Mouse (Mus musculus): Measurements from ENCODE around the gene Qrich2. TPM values are rescaled to one million over a fixed set of nuclear protein-coding genes. Genes with fewer than 3 reads are reported as not detected.
"Not testable (repeated sequence)": the region's sequence is repeated elsewhere in the genome, so short reads cannot be mapped to it uniquely, and the experiment has no call there.

Gene Qrich2
- polyA plus RNA-seq, 1 experiment from 2014 or later: 0.21 TPM

DNA sequence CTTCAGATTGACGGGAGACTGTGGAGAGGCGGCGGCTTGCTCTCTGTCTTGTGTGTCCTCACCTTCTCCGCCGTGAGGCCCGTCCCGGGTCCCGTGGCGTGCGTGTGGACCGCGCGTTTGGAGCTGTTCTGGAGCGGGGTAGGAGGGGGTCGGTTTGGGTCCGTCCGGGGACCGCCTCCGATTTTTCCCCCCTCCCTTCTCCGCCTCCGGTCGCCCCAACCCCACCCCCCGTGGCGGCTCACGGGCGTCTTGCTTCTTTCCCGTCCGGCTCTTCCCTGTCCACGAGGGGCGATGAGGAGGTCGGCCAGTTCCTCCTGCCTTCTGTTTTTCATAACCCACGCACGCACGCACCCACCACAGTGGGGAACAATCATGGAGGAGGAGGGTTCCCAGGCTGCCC lies 32.6 kb upstream of the Qrich2 start:
- no peak for DNase-seq (ENCODE audit: low spot score)

GRCm38 (mm10) chr11:116497313-116497712 lies 31.3 kb upstream of the Qrich2 start:
- H3K4me1 ChIP-seq: peaks cover 26% of the 10 kb centered on the region
- 89% methylated on average over 4 of the region's 4 CpGs for WGBS
- no peaks in the 10 kb centered on the region for H3K27me3 ChIP-seq (ENCODE audit: low read depth, poor library complexity, severe bottlenecking)
- H3K27ac ChIP-seq (replicated peaks): no peak overlapping the region
- no peak for DNase-seq (ENCODE audit: low spot score)
- H3K4me3 ChIP-seq: no peak overlapping the region
- no peaks in the 10 kb centered on the region for H3K9me3 ChIP-seq (replicated peaks)
- H3K36me3 ChIP-seq: no peaks in the 10 kb centered on the region

More for the DNA sequence above, 32.6 kb upstream of the Qrich2 start:
- WGBS: 21% methylated on average over 34 of the region's 34 CpGs
- peak overlapping the region; percentile 33 for H3K4me3 ChIP-seq
- H3K9me3 ChIP-seq (replicated peaks): no peaks in the 10 kb centered on the region
- no peaks in the 10 kb centered on the region for H3K36me3 ChIP-seq
- no peaks in the 10 kb centered on the region for H3K27me3 ChIP-seq (ENCODE audit: low read depth, poor library complexity, severe bottlenecking)
- H3K4me1 ChIP-seq: peaks cover 25% of the 10 kb centered on the region
- H3K27ac ChIP-seq (replicated peaks): no peak overlapping the region; the same call in 1 of the 2 replicates

GRCm38 (mm10) chr11:116494474-116495174 lies 28.6 kb upstream of the Qrich2 start:
- Histone ChIP-seq H3K27me3 (ENCODE audit: low read depth, poor library complexity, severe bottlenecking) (no peaks in the 10 kb centered on the region), H3K9me3 (replicated peaks) (no peaks in the 10 kb centered on the region), H3K4me3 (no peak overlapping the region), H3K4me1 (peaks cover 29% of the 10 kb centered on the region), H3K36me3 (no peaks in the 10 kb centered on the region), H3K27ac (replicated peaks) (peak overlapping the region; percentile 76)
- WGBS: 70% methylated on average over 13 of the region's 13 CpGs
- DNase-seq (ENCODE audit: low spot score): no peak

DNA sequence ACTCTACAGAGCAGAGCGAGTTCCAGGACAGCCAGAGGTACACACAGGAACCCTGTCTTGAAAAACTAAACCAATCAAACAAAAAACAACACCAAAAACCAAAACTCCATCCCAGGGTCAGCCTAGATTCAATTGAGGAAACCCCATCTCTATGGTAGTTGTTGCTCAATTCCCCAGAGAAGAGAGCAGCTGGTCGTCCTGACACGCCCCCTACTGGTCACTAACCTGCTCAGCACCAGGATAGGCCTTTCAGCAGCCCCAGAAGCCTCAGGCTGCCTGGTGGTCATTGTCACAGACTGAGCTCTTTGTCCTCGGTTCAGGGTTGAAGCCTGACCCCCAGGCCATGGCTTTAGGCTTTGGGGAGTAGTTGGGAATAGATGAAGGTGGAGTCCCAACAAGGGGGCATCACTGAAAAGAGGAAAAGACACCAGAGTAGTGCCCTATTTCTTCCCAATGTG lies 27.8 kb upstream of the Qrich2 start, which contains the start of gene Prpsap1:
Gene Prpsap1 (minus strand): TSS at position 408 of the 458 bp plus-strand sequence.
- Histone ChIP-seq H3K4me1 (peaks cover 37% of the 10 kb centered on the region), H3K27me3 (ENCODE audit: low read depth, poor library complexity, severe bottlenecking) (no peaks in the 10 kb centered on the region), H3K27ac (replicated peaks) (peak within 1 kb of the TSS; percentile 76), H3K4me3 (0 out of 2 replicates have a peak within 1 kb of the TSS, but pooled peaks have one; percentile 7), H3K9me3 (replicated peaks) (no peaks in the 10 kb centered on the region), H3K36me3 (no peaks in the 10 kb centered on the region)
- peak; percentile 77 for DNase-seq (ENCODE audit: low spot score)
- 23% methylated on average over 4 of the region's 4 CpGs for WGBS

DNA sequence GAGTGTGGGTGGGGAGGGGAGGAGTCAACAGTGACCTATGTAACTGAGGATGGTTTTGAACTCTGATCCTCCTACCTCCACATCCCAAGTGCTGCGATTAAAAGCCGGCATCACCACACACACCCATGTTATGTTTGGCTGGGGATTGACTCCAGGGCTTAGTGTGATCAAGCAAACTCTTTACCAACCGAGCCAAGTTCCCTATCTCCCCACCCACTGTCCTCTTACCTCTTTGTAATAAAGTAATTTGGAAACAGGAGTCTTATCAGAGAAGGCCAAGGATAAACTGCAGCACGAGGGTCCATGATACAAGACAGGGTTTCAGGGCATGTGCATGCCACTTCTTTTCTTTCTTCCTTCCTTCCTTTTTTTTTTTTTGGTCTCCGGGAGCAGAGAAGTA lies 27.1 kb upstream of the Qrich2 start:
- DNase-seq (ENCODE audit: low spot score): no peak
- Histone ChIP-seq H3K27me3 (ENCODE audit: low read depth, poor library complexity, severe bottlenecking) (no peaks in the 10 kb centered on the region), H3K27ac (replicated peaks) (no peak overlapping the region), H3K9me3 (replicated peaks) (peaks cover 6% of the 10 kb centered on the region; the same call in 1 of the 2 replicates), H3K36me3 (peaks cover 6% of the 10 kb centered on the region), H3K4me1 (peaks cover 35% of the 10 kb centered on the region), H3K4me3 (no peak overlapping the region)
- 87% methylated on average over 5 of the region's 5 CpGs for WGBS

DNA sequence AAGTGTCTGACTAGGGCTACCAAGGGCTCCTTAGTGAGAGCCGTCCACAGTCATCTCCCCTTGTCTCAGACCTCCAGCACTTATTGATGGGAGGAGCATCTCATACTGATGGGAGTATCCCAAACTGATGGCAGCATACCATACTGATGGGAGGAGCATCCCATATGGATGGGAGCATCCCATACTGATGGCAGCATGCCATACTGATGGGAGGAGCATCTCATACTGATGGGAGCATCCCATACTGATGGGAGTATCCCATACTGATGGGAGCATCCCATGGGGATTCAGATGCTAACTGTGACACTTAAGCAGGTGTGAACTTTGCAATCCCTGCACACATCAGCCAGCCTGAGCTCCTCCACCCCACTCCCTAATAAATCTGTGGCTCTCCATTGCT lies 26.5 kb upstream of the Qrich2 start:
- not testable (repeated sequence) for DNase-seq (ENCODE audit: low spot score); H3K4me3 ChIP-seq
- H3K36me3 ChIP-seq: peaks cover 13% of the 10 kb centered on the region

DNA sequence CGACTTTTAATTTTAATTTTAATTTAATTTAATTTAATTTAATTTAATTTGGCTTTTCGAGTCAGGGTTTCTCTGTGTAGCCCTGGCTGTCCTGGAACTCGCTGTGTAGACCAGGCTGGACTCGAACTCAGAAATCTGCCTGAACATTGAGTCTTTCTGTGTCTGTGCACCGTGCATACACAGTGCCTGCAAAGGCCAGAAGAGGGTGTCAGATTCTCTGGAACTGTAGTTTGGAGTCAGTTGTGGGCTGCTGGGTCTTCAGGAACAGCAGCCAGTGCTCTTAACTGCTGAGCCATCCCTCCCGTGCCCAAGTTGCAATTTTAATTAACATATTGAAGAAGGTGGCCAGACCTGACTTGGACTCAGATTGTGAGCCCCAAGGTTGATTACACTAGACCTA lies 25.3 kb upstream of the Qrich2 start:
- 77% methylated on average over 6 of the region's 6 CpGs for WGBS
- H3K9me3 ChIP-seq (replicated peaks): peaks cover 6% of the 10 kb centered on the region; the same call in 1 of the 2 replicates

More for the DNA sequence above, 26.5 kb upstream of the Qrich2 start:
- not testable (repeated sequence) for H3K27ac ChIP-seq (replicated peaks); H3K9me3 ChIP-seq (replicated peaks); H3K27me3 ChIP-seq (ENCODE audit: low read depth, poor library complexity, severe bottlenecking)
- peaks cover 35% of the 10 kb centered on the region for H3K4me1 ChIP-seq
- WGBS: 90% methylated on average over 1 of the region's 1 CpGs

DNA sequence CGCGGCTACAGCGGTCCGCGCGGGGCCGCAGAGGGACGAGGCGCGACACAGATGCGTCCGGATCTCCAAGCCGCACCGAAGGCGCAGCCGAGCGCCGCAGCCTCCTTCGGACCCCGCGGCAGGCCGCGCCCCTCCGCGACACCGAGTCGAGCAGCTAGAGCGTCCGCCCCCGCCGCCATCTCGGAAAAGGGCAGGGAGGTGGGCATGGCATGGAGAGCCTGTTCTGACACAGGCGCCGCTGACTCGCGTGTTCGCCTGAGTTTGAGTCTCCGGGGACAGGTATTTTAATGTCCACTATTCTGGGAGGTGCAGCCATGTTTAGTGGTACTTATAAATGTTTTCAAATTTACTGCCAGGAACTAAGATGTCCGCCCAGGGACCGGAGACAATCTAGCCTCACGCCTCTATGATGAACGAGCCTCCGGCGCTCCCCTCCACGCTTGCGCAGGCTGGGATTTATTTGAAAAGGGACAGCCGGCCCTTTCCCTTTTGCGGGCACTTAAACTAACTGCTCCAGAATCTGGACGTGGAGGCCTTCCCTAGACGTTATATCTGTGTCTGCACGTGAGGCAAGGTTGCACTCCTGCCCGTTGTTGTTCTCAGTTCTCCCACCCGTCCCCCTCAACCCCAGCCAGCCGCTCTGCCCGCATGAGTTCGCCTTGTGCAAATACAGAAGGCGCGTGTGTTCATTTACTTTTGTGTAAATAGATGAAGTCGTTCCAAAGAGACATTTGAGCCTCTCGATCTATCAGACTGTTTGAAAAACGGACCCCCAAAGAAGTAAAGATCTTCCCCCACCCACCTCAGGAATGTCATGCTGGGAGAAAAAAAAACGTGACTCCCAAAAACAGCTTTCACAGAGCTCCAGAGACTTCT lies 24.4 kb upstream of the Qrich2 start:
- Histone ChIP-seq H3K36me3 (peaks cover 33% of the 10 kb centered on the region), H3K9me3 (replicated peaks) (peaks cover 6% of the 10 kb centered on the region; the same call in 1 of the 2 replicates), H3K4me3 (peak overlapping the region; percentile 99), H3K27ac (replicated peaks) (peak overlapping the region; percentile 97), H3K27me3 (ENCODE audit: low read depth, poor library complexity, severe bottlenecking) (no peaks in the 10 kb centered on the region), H3K4me1 (peaks cover 35% of the 10 kb centered on the region)
- DNase-seq (ENCODE audit: low spot score): peak; percentile 93
- under 1% methylated on average over 62 of the region's 62 CpGs for WGBS

More for the DNA sequence above, 25.3 kb upstream of the Qrich2 start:
- H3K4me1 ChIP-seq: peaks cover 35% of the 10 kb centered on the region
- no peaks in the 10 kb centered on the region for H3K27me3 ChIP-seq (ENCODE audit: low read depth, poor library complexity, severe bottlenecking)
- H3K27ac ChIP-seq (replicated peaks): peak overlapping the region; percentile 97; the same call in 1 of the 2 replicates
- no peak for DNase-seq (ENCODE audit: low spot score)
- no peak overlapping the region for H3K4me3 ChIP-seq
- peaks cover 24% of the 10 kb centered on the region for H3K36me3 ChIP-seq

GRCm38 (mm10) chr11:116489771-116490231 lies 23.8 kb upstream of the Qrich2 start:
- under 1% methylated on average over 39 of the region's 39 CpGs for WGBS
- peaks cover 30% of the 10 kb centered on the region for H3K4me1 ChIP-seq
- H3K9me3 ChIP-seq (replicated peaks): peaks cover 6% of the 10 kb centered on the region; the same call in 1 of the 2 replicates
- peak overlapping the region; percentile 97 for H3K27ac ChIP-seq (replicated peaks)
- no peaks in the 10 kb centered on the region for H3K27me3 ChIP-seq (ENCODE audit: low read depth, poor library complexity, severe bottlenecking)
- peak overlapping the region; percentile 99 for H3K4me3 ChIP-seq
- no peak for DNase-seq (ENCODE audit: low spot score)
- H3K36me3 ChIP-seq: peaks cover 40% of the 10 kb centered on the region

DNA sequence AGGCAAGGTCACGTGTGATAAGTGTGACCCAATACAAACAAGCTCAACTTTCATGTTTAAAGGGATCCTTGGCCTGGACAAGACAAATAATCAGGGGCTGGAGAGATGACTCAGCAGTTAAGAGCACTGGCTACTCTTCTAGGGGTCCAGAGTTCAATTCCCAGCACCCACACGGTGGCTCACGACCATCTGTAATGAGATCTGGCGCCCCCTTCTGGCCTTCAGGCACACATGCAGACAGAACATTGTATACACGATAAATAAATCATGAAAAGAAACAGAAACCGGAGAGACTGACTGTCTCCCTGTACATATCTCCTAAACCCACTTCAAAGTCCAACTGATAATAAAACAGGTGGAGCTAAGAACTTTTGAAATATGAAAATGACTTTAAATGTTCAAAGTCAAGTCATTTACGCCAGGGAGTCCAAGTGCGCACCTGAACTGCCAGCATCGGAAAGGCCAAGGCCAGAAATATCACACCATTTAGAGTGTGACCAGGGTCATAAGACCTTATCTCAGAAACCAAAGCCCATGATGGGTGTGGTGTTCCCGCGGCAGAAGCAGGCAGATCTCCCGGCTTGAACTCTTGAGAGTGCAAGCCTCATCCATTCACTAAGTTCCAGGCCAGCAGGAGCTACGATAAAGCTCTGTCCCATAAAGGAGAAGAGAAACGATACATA lies 22.8 kb upstream of the Qrich2 start:
- H3K27me3 ChIP-seq (ENCODE audit: low read depth, poor library complexity, severe bottlenecking): no peaks in the 10 kb centered on the region
- peak overlapping the region; percentile 97; the same call in 1 of the 2 replicates for H3K27ac ChIP-seq (replicated peaks)
- WGBS: 79% methylated on average over 14 of the region's 14 CpGs
- no peak for DNase-seq (ENCODE audit: low spot score)
- H3K9me3 ChIP-seq (replicated peaks): peaks cover 6% of the 10 kb centered on the region; the same call in 1 of the 2 replicates
- peaks cover 21% of the 10 kb centered on the region for H3K4me1 ChIP-seq
- H3K36me3 ChIP-seq: peaks cover 49% of the 10 kb centered on the region
- peak overlapping the region; percentile 99 for H3K4me3 ChIP-seq

- Histone ChIP-seq H3K4me3 (peak overlapping the region; percentile 99; the same call in 1 of the 2 replicates), H3K27me3 (ENCODE audit: low read depth, poor library complexity, severe bottlenecking) (no peaks in the 10 kb centered on the region), H3K27ac (replicated peaks) (no peak overlapping the region), H3K36me3 (peaks cover 56% of the 10 kb centered on the region), H3K4me1 (peaks cover 17% of the 10 kb centered on the region), H3K9me3 (replicated peaks) (peaks cover 6% of the 10 kb centered on the region; the same call in 1 of the 2 replicates)
- DNase-seq (ENCODE audit: low spot score): no peak
These were observed 22.2 kb upstream of the Qrich2 start for GRCm38 (mm10) chr11:116488207-116488606.

DNA sequence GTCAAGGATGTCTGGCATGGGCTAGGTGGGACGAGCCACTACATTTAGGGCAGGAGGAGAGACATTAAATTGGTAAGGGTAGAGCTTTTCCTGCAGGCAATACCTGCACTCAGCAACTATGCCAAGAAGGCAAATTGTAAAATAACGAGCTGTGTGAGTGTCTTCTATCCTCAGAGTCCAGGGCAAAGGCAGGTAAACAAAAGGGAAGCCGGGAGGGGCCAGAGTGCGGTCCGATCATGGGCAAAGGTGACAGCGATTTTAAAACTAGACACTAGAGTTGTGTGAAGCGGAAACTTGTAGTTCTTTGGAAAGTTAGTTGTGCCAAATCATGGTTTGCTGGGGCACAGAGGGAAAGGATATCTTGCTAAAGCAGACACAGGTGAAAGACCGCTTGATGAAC lies 18.2 kb upstream of the Qrich2 start:
- 93% methylated on average over 8 of the region's 8 CpGs for WGBS
- H3K4me3 ChIP-seq: no peak overlapping the region
- H3K9me3 ChIP-seq (replicated peaks): peaks cover 6% of the 10 kb centered on the region; the same call in 1 of the 2 replicates
- H3K4me1 ChIP-seq: peaks cover 16% of the 10 kb centered on the region
- H3K27ac ChIP-seq (replicated peaks): no peak overlapping the region
- H3K27me3 ChIP-seq (ENCODE audit: low read depth, poor library complexity, severe bottlenecking): no peaks in the 10 kb centered on the region
- H3K36me3 ChIP-seq: peaks cover 93% of the 10 kb centered on the region
- DNase-seq (ENCODE audit: low spot score): no peak
